Mouse (Mus musculus): ENCODE measurements around the gene Plekhg5.

GRCm38 (mm10) chr4:152114080-152114479, 41.8 kb downstream of the Plekhg5 start:
- TF ChIP-seq EP300 (IDR thresholded peaks at IDR 0.05; ENCODE audit: low read depth) (no peak), CTCF (IDR thresholded peaks at IDR 0.05; ENCODE audit: low read depth) (no peak)

Data from heart, postnatal 0 days (tissue).